Mouse (Mus musculus) Patski (cell line): ENCODE measurements around the gene Med13. TPM values are rescaled to one million over a fixed set of nuclear protein-coding genes. Genes with fewer than 3 reads are reported as not detected.

Experiments
- ATAC-seq: fragments of 100-300 bp; one replicate; pipeline ENCODE4 v1.8.0; 2021
- CTCF ChIA-PET: fragments of 350-600 bp; sonication (Branson Sonifier 250); formaldehyde crosslinking; loops from one replicate; lab custom pipeline; 2022; ENCODE audit warnings: inconsistent platforms; lab: Charles Lee
- POLR2A ChIA-PET: fragments of 350-600 bp; sonication (Branson Sonifier 250); formaldehyde crosslinking; loops from one replicate; lab custom pipeline; 2022; ENCODE audit warnings: antibody characterized with exemption, inconsistent platforms; lab: Charles Lee
- DNase-seq: peaks from one replicate; pipeline ENCODE4 v3.0.0-alpha.2; 2011; ENCODE audit warnings: low read depth, low spot score
- H3K27me3 ChIP-seq: fragments of 371-371 bp; one replicate; pipeline ENCODE4 v1.5.1; 2021
- CTCF ChIP-seq: fragments of 100-300 bp; IDR thresholded peaks from one replicate; pipeline ENCODE4 v1.5.1; 2021
- in situ Hi-C: fragments of 300-500 bp; cut with MboI; formaldehyde crosslinking; loops from 3 replicates; pipeline ENCODE4 v1.11.1; 2018; ENCODE audit warnings: low pct_unique_long_range_greater_than_20kb, mixed read lengths
- polyA plus RNA-seq: library from polyadenylated mRNA; unstranded; gene quantifications from one replicate; pipeline ENCODE4 v1.2.3, GENCODE M21; 2021

The Med13 gene
- polyA plus RNA-seq: 27.4 TPM

DNA sequence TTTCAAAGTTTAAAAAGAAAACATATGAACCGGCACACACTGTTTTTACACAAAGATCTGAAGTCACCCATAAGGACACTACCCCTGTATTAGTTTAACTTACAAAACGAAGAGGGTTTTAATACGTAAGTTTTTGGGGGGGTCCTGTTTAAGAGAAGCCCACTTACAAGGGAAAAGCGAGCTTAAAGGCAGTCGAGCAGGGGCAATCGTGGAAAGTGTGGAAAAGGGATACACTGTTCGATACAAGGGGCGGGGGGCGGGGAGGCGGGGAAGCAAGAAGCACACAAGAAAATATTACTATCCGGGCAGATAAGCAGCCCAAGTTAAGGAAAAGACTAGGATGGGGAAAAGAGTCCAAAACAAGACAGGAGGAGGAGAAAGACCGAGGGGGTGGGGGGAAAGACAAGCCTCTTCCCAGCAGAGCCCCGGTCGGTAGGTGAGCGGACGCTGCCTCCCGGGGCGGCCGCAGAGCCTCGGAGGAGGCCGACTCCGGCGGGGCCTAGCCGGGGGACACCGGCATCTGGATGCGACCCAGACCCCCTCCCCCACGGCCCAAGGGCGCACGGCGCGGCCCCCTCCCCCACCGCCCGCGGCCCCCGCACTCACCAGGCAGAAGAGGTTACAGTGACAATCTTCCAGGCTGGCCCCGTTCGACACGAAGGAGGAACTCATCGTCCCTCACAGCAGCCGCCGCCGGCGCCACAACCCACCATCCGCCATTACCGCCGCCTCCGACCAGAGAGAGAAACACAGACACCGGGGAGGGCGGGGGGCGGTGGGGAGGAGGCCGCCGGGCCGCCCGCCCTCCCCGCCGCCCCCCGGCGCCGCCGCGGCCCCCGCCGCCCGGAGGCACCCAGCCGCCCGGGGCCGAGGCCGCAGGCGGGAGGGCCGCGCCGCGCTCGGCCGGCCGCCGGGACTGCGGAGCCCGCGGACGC, at the start of gene Med13:
TSS of gene Med13 (minus strand) at position 749 of the 935 bp plus-strand sequence.
- ChIA-PET CTCF (interaction anchor here (1.2 to 1.6 kb wide), 2 partner anchors 9 to 12 kb away, joined by 6 to 7 read pairs; no protein-coding TSS in a partner anchor), POLR2A (no interaction called here)
- peak; percentile 42 for ATAC-seq
- H3K27me3 ChIP-seq: no peaks in the 10 kb centered on the region
- in situ Hi-C loops: no loop called here
- no peak for TF ChIP-seq CTCF
- DNase-seq: no peak

DNA sequence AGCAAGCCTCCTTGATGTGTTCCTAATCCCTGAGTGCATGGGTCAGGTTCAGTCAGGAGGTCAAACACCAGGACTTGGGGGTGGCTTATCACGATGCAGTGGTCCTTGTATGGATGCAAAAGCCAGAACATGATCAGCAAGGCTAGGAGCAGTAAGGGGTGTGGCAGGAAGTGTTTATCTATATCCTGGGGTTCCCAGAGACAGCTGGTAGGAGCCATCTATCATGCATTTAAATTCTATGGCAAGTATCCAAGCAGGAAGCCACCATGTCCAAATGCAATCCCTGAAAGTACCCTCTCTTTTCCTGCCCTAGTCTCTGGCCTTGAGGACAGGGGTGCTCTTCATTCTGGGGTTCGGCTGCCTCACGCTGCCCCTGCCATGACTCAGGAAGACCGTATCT, 47.2 kb upstream of the Med13 start:
- CTCF ChIA-PET: no interaction called here
- no peaks in the 10 kb centered on the region for H3K27me3 ChIP-seq
- in situ Hi-C loops: no loop called here
- POLR2A ChIA-PET: no interaction called here
- no peak for DNase-seq
- TF ChIP-seq CTCF: no peak
- no peak for ATAC-seq

DNA sequence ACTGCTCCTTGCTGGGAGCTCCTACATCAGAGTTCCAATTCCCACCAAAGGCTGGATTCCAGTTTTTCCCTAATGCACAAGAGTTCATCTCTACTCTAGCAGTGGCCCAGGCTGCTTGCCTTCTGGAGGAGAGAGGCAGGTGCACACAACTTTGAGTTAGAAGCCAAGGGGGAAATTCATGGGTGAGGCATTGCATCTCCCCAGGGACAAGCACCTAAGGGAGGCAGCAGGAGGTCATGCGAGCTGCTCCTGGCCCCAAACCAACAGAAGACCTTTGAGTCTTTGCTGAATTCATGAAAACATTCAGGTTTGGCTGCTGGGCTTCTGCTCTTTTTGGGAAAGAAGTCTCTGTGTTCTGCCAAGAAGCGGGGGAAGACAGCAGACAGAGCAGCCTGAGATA, 46.4 kb upstream of the Med13 start:
- no peak for ATAC-seq
- POLR2A ChIA-PET: no interaction called here
- H3K27me3 ChIP-seq: no peaks in the 10 kb centered on the region
- in situ Hi-C loops: no loop called here
- DNase-seq: no peak
- CTCF ChIA-PET: no interaction called here
- TF ChIP-seq CTCF: no peak

DNA sequence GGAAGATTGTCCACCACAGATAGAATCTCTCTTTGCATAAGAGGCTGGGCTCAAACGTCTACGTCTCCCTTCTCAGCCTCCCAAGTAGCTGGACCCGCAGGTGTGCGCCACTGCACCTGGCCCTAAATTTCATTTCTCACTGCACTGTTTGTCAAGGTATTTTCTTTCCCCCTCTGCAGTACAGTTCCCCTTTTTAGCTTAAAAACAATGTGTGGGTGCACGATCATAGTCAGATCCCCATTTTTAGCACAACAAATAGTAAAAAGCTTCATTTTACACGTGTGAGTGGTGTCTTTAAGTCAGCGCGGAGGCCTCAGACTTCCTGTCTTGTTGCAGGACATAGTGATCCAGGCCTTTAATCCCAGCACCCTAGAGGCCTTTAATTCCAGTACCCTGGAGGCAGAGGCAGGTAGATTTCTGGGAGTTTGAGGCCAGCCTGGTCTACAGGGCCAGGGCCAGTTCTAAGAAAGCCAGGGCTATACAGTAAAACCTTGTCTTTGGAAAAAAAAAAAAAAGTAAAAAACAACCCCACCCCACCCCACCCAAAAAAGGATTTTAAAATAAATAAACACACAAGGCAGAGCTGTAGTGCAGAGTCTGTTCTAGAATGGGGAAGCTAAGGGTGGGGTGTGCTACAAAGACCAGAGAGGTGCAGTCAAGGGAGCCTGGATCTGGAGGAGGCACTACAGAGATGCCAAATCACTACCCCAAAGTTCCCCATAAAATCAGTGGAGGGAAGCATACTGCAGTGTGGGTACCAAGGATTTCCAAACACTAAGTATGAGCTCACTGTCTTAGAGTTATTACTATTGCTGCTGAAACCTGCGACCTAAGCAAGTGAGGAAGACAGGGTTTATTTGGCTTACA, 42.1 kb upstream of the Med13 start:
- DNase-seq (no peak), ATAC-seq (no peak)
- TF ChIP-seq CTCF: no peak
- H3K27me3 ChIP-seq: no peaks in the 10 kb centered on the region
- ChIA-PET CTCF (no interaction called here), POLR2A (no interaction called here)
- in situ Hi-C loops: loop anchor here (25.0 kb wide), 1 partner anchor 537 kb away; the partner anchor contains the start of gene Gm11444

- no peak for ATAC-seq
- in situ Hi-C loops: loop anchor here (25.0 kb wide), 1 partner anchor 535 kb away; the partner anchor contains the start of gene Gm11444
- DNase-seq: no peak
- ChIA-PET CTCF (interaction anchor here (0.9 to 1.3 kb wide), 2 partner anchors 12 to 164 kb away, joined by 3 read pairs; no protein-coding TSS in a partner anchor), POLR2A (interaction anchor here (0.8 kb wide), 1 partner anchor 20 kb away, joined by 3 read pairs; no protein-coding TSS in a partner anchor)
- TF ChIP-seq CTCF: no peak
- H3K27me3 ChIP-seq: no peaks in the 10 kb centered on the region
Measured at GRCm38 (mm10) chr11:86396950-86397594, 39.7 kb upstream of the Med13 start.

DNA sequence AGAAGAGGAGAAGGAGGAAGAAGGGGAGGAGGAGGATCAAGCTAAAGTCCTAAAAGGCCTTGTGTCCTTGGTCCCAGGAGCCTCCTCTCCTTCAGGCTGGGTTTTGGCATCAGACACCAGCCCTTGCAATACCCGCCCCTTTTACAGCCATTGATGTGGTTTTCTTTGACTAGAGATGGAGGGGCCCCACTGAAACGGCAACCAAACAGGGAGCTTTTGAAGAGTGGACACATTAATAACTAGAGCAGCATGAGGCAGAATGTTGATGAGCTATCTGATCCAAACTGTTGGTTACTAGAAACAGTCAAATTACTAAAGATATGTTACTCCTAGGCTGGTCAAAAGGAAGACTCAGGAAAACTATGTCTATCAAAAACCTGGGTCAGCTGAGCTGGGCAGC, 39.1 kb upstream of the Med13 start:
- no peak for TF ChIP-seq CTCF
- CTCF ChIA-PET: interaction anchor here (0.9 to 1.3 kb wide), 2 partner anchors 11 to 164 kb away, joined by 3 read pairs; no protein-coding TSS in a partner anchor
- in situ Hi-C loops: loop anchor here (25.0 kb wide), 1 partner anchor 534 kb away; the partner anchor contains the start of gene Gm11444
- no peak for DNase-seq
- no peak for ATAC-seq
- no peaks in the 10 kb centered on the region for H3K27me3 ChIP-seq
- POLR2A ChIA-PET: interaction anchor here (0.8 kb wide), 1 partner anchor 21 kb away, joined by 3 read pairs; no protein-coding TSS in a partner anchor

DNA sequence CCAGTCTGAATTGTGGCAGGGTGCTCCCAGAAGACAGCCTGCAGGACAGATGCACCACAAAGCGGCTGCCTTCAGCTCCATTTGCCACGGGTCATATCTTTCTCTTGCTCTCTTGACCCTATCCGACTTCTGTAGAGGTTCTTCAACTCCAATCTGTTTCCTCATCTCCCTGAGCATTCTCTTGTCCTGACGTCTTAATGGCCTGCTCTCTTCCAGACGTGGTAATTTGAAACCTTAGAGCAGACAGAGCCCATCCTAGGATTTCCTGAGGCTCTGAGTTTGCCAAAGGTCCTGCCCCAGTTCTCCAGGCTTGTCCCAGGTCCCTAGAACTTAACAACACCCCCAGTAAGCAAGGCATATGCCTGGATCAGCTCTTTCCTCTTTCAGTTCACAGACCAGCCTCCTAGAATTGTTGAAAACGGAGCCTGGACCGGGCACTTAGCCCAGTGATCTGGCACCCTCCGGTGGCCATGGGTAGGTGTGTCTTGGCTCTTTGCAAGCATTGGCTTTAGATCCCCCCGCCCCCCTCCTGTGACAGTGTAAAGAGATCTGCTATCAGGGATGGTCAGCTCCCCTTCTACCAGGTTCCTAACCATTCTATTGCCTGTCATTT, 38.2 kb upstream of the Med13 start:
- H3K27me3 ChIP-seq: no peaks in the 10 kb centered on the region
- ChIA-PET POLR2A (no interaction called here), CTCF (interaction anchor here (1.0 to 1.3 kb wide), 2 partner anchors 10 to 36 kb away, joined by 3 read pairs; no protein-coding TSS in a partner anchor)
- DNase-seq (no peak), ATAC-seq (peak; percentile 67)
- peak; percentile 81 for TF ChIP-seq CTCF
- in situ Hi-C loops: loop anchor here (25.0 kb wide), 1 partner anchor 533 kb away; the partner anchor contains the start of gene Gm11444

DNA sequence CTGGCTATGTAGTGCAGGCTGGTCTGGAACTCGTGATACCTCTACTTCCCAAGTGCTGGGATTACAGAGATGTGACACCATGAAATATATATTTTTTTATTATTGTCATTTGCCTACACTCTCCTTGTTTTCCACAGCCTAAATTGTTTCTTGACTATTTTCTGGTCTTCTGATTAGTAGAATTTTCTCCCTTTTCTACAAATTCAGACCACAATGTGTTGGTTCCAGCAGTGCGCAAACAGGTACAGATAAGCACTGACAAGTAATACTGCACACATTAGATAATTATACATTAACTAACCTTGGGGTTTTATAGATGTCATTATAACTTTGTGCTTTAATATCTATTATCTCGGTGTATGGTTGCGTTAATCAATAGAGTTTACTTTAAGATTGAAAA, 37.7 kb upstream of the Med13 start:
- in situ Hi-C loops: loop anchor here (25.0 kb wide), 1 partner anchor 533 kb away; the partner anchor contains the start of gene Gm11444
- CTCF ChIA-PET: interaction anchor here (1.0 kb wide), 1 partner anchor 36 kb away, joined by 3 read pairs; no protein-coding TSS in a partner anchor
- no peaks in the 10 kb centered on the region for H3K27me3 ChIP-seq
- DNase-seq (no peak), ATAC-seq (no peak)
- POLR2A ChIA-PET: no interaction called here
- no peak for TF ChIP-seq CTCF

GRCm38 (mm10) chr11:86391687-86392086, 34.3 kb upstream of the Med13 start:
- ATAC-seq (no peak), DNase-seq (no peak)
- CTCF ChIA-PET: no interaction called here
- in situ Hi-C loops: loop anchor here (25.0 kb wide), 1 partner anchor 529 kb away; the partner anchor contains the start of gene Gm11444
- POLR2A ChIA-PET: no interaction called here
- no peaks in the 10 kb centered on the region for H3K27me3 ChIP-seq
- no peak for TF ChIP-seq CTCF
